Mouse (Mus musculus): ENCODE data around the gene Stim1.

- no peak for TF ChIP-seq POLR2A (IDR thresholded peaks at IDR 0.05; ENCODE audit: extremely low read depth, insufficient read depth, low read length)
- TF ChIP-seq CTCF (IDR thresholded peaks at IDR 0.05; ENCODE audit: low read depth, low read length): no peak
Observed at GRCm38 (mm10) chr7:102272422-102272948, 4.9 kb downstream of the Stim1 start.
